Mouse (Mus musculus): ENCODE data around the gene Esp16.
"Not testable (repeated sequence)": the region's sequence is repeated elsewhere in the genome, so short reads cannot be mapped to it uniquely, and the experiment has no call there.

Gene Esp16

DNA sequence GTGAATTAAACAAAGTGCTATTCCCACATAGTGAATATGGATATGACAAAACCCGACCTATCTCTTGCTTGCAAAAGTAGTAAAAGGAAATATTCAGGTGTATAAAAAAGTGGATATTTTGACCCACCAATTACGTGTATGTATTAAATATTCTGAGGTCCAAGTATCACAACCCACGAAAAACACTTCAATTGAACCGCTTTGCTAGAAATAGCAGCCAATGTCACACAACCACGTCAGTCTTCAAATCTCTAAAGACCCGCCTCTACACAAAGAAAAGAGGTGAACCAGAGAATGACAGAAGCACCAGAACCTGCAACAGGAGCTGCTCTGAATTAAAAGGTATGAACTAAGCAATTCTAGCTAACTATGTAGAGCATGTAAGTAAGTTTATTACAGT lies at the start of gene Esp16:
Esp16 (plus strand) TSS at position 301 of the 400 bp plus-strand sequence.
- in situ Hi-C loops (cut with MboI, MseI), result not testable (repeated sequence)

GRCm38 (mm10) chr17:39498043-39498442 lies 37.9 kb upstream of the Esp16 start:
- in situ Hi-C loops (cut with MboI, MseI), result loop anchor here in 1 of 2 experiments (10.0 kb wide), 1 partner anchor 1083 kb away; no protein-coding TSS in a partner anchor

All from T-helper 17 cell (primary cell).